Mouse (Mus musculus) cortical plate, adult 2 months (tissue): ENCODE data around the gene Slc30a5.

Experiments
- CTCF ChIP-seq: fragments of 200-500 bp; IDR thresholded peaks from 2 replicates; pipeline ENCODE4 v1.5.1; 2011; ENCODE audit warnings: mild to moderate bottlenecking, control low read depth, low read length; ENCODE audit not compliant: insufficient read depth; ENCODE audit errors: extremely low read depth
- POLR2A ChIP-seq: fragments of 200-500 bp; IDR thresholded peaks from 2 replicates; pipeline ENCODE4 v1.6.1; 2011; ENCODE audit warnings: mild to moderate bottlenecking, low read length, control low read depth; ENCODE audit not compliant: insufficient read depth; ENCODE audit errors: extremely low read depth

- TF ChIP-seq POLR2A (no peak), CTCF (no peak)
Measured at GRCm38 (mm10) chr13:100873530-100873929, 40.3 kb upstream of the Slc30a5 start.
